Mouse (Mus musculus): ENCODE results near the gene Neil3.
"Not testable (repeated sequence)": the region's sequence is repeated elsewhere in the genome, so short reads cannot be mapped to it uniquely, and the experiment has no call there.

Gene Neil3

GRCm38 (mm10) chr8:53638495-53639171 is at the start of gene Neil3:
Gene Neil3, minus strand, starts transcription at chr8:53639065.
- peak; percentile 93 for DNase-seq

GRCm38 (mm10) chr8:53680846-53681245 is 42.0 kb upstream of the Neil3 start:
- DNase-seq = peak; percentile 79

- DNase-seq = peak; percentile 74
These were observed 25.1 kb upstream of the Neil3 start for GRCm38 (mm10) chr8:53663946-53664345.

GRCm38 (mm10) chr8:53661436-53661835 is 22.6 kb upstream of the Neil3 start:
- no peak for DNase-seq

- DNase-seq = no peak
These were observed 8.2 kb downstream of the Neil3 start for GRCm38 (mm10) chr8:53630618-53631017.

GRCm38 (mm10) chr8:53628864-53629415 is 9.9 kb downstream of the Neil3 start:
- no peak for DNase-seq

GRCm38 (mm10) chr8:53623425-53623824 is 15.4 kb downstream of the Neil3 start:
- no peak for DNase-seq

GRCm38 (mm10) chr8:53619196-53619595 is 19.7 kb downstream of the Neil3 start:
- DNase-seq = no peak

GRCm38 (mm10) chr8:53614288-53614646 is 24.6 kb downstream of the Neil3 start:
- no peak for DNase-seq

GRCm38 (mm10) chr8:53613577-53614287 is 25.1 kb downstream of the Neil3 start:
- DNase-seq = no peak

GRCm38 (mm10) chr8:53612297-53612696 is 26.6 kb downstream of the Neil3 start:
- DNase-seq = peak; percentile 12

- peak; percentile 64 for DNase-seq
These were observed 31.8 kb downstream of the Neil3 start for GRCm38 (mm10) chr8:53607040-53607439.

GRCm38 (mm10) chr8:53604906-53605305 is 34.0 kb downstream of the Neil3 start:
- DNase-seq = no peak

GRCm38 (mm10) chr8:53603672-53604071 is 35.2 kb downstream of the Neil3 start:
- no peak for DNase-seq

- no peak for DNase-seq
These were observed 38.0 kb downstream of the Neil3 start for GRCm38 (mm10) chr8:53600826-53601225.

- no peak for DNase-seq
These were observed 38.6 kb downstream of the Neil3 start for GRCm38 (mm10) chr8:53600025-53600811.

- no peak for DNase-seq
These were observed 40.8 kb downstream of the Neil3 start for GRCm38 (mm10) chr8:53598101-53598500.

GRCm38 (mm10) chr8:53591777-53592176 is 47.1 kb downstream of the Neil3 start:
- DNase-seq = no peak

GRCm38 (mm10) chr8:53573600-53573999 is 65.3 kb downstream of the Neil3 start:
- DNase-seq = no peak

- no peak for DNase-seq
These were observed 72.6 kb downstream of the Neil3 start for GRCm38 (mm10) chr8:53566223-53566622.

- DNase-seq = no peak
These were observed 76.3 kb downstream of the Neil3 start for GRCm38 (mm10) chr8:53562441-53563040.

- DNase-seq = no peak
These were observed 99.3 kb downstream of the Neil3 start for GRCm38 (mm10) chr8:53539585-53539984.

- DNase-seq = not testable (repeated sequence)
These were observed 100.8 kb downstream of the Neil3 start for GRCm38 (mm10) chr8:53538049-53538448.

All from embryo, embryonic 11 days (tissue).